Mouse (Mus musculus) lung, postnatal 0 days (tissue): ENCODE results near the gene Ehd3.

Source experiments
- CTCF ChIP-seq: IDR thresholded peaks from 2 replicates; pipeline ENCODE4 v1.5.1; 2016; ENCODE audit warnings: antibody characterized with exemption, mild to moderate bottlenecking
- EP300 ChIP-seq: IDR thresholded peaks from 2 replicates; pipeline ENCODE4 v1.6.1; 2016; ENCODE audit warnings: antibody characterized with exemption, mild to moderate bottlenecking, control low read depth

GRCm38 (mm10) chr17:73879262-73879916 lies 75.5 kb downstream of the Ehd3 start:
- TF ChIP-seq CTCF (no peak), EP300 (no peak)
